ENCODE assay signal across 8 mouse cellular contexts in the genomic region with DNA sequence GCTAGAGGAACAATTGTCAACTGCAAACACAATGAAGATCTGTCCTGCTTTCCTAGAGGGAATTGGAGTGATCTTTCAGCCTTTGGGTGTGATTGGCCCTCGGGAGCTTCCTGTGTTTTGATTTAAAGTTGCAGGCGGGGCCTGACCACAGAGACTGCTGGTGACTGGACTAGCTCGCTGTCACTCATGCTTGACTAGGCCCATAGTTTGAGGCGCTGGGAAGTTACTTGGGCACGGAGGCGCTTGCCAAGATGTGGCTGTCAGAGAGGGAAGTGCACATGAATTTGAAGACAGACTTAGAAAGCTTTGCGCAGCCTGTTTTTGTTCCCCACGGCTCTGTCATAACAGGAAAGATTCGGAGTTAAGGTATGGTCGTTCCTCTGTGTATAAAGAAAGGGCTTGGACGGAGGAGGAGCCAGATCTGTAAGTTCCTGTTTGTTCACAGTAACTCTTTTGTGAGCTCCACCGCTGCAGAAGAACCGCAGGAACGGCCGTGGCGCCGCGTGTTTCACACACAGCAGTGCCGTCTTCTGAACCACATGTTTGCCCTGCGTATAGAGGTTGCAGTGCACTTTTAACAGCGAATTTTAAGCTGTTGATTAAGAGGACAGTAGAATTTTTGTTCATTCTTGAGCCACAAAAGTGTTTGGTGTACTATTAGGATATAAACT. TPM values are rescaled to one million over a fixed set of nuclear protein-coding genes. Genes with fewer than 3 reads are reported as not detected.
DNase-seq lines count a peak whose midpoint lies in the region; ATAC-seq and TF ChIP-seq lines count a peak whose summit lies in the region.

No protein-coding gene starts in this region.

- 0 out of 2 replicates have a peak, but pooled peaks have one; percentile 38 for TF ChIP-seq POLR2A in cortical plate, adult 2 months (IDR thresholded peaks at IDR 0.05; ENCODE audit: extremely low read depth, insufficient read depth, low read length)

- ATAC-seq in activated CD4-positive, CD25-positive, alpha-beta regulatory T cell, adult 4 months: peak; percentile 99
- ATAC-seq in megakaryocyte progenitor cell, adult 5-6 weeks (replicated peaks; ENCODE audit: poor library complexity): peak; percentile 99

- peak; percentile 95 to 97 for DNase-seq in gastrocnemius, adult 8-10 months (ENCODE audit: low spot score in 2 of 2)
- peak; percentile 99 for DNase-seq in induced T-regulatory cell, adult 2 months (ENCODE audit: low read depth)
- DNase-seq in left cerebral cortex, adult 9 months (ENCODE audit: low spot score in 2 of 2): peak; percentile 83 to 98
- DNase-seq in right cerebral cortex, postnatal 14 days: peak; percentile 90
- DNase-seq in urinary bladder, postnatal 36 days (ENCODE audit: low spot score in 2 of 2): peak; percentile 96 to 97

- no peaks in the 10 kb centered on the region for H3K4me1 ChIP-seq in cortical plate, adult 2 months (ENCODE audit: control insufficient read depth, insufficient read depth, low read length)

- no peak overlapping the region for H3K27ac ChIP-seq in cortical plate, adult 2 months (ENCODE audit: insufficient read depth, low read length)

- no peak for TF ChIP-seq CTCF in cortical plate, adult 2 months (IDR thresholded peaks at IDR 0.05; ENCODE audit: extremely low read depth, insufficient read depth, low read length)

- H3K4me3 ChIP-seq in cortical plate, adult 2 months (ENCODE audit: insufficient read depth, low read length): peak overlapping the region; percentile 26

RNA-seq across cellular contexts. Expression of a gene that starts 22.8 kb away (rescaled TPM):
- 100 to 1,000 TPM; 139 to 153 TPM for polyA plus RNA-seq in activated CD4-positive, CD25-positive, alpha-beta regulatory T cell, adult 4 months (2017; shearing (Covaris generic))
- polyA plus RNA-seq in cortical plate, adult 2 months (2012; rRNA removed): 14.9 and 15.6 TPM in 2 replicates
- 1 to 10 TPM; 4.1 to 6.0 (median 4.6) TPM for total RNA-seq in gastrocnemius, adult 8-10 months (2022)
- 102 and 117 TPM in 2 replicates for total RNA-seq in megakaryocyte progenitor cell, adult 5-6 weeks (2015)
- total RNA-seq in megakaryocyte progenitor cell, adult 5-6 weeks (2017): 114 and 137 TPM in 2 replicates

RNA-seq across cellular contexts. Expression of a gene that starts 30.8 kb away (rescaled TPM):
- under 1 TPM in 1 of 2 experiments, not detected in 1; 0.78 TPM for polyA plus RNA-seq in activated CD4-positive, CD25-positive, alpha-beta regulatory T cell, adult 4 months (2017; shearing (Covaris generic))
- 0.52 and 0.59 TPM in 2 replicates for polyA plus RNA-seq in cortical plate, adult 2 months (2012; rRNA removed)
- under 1 TPM in 1 of 4 experiments, not detected in 3; 0.16 TPM for total RNA-seq in gastrocnemius, adult 8-10 months (2022)
- total RNA-seq in megakaryocyte progenitor cell, adult 5-6 weeks (2015): 1.2 and 1.5 TPM in 2 replicates
- total RNA-seq in megakaryocyte progenitor cell, adult 5-6 weeks (2017): 0.41 and 1.00 TPM in 2 replicates

Comparison
In these comparisons a context has a peak if more than half of its experiments do, and no peak if none do; other contexts are left out.
1. RNA of a gene that starts 22.8 kb away (total RNA-seq): 102 to 137 TPM in megakaryocyte progenitor cell, adult 5-6 weeks; 4.1 to 6.0 TPM in gastrocnemius, adult 8-10 months; every median in the first group is over 10 times any median in the second.
2. Peak in every context shown above with its lines, with median percentiles within 50 percentile points of each other: DNase-seq.